Mouse (Mus musculus): ENCODE measurements at regions not wholly inside any gene's neighbourhood (a gene's known extent, or its start where the extent isn't known, plus 50 kb on each side); places are given as distances from the start of the nearest gene placed in this dataset.

GRCm38 (mm10) chr2:148523401-148523800 lies 80.0 kb upstream of the Cd93 start:
- H3K4me1 ChIP-seq (ENCODE audit: control insufficient read depth, low read depth, low read length) = no peaks in the 10 kb centered on the region; the same call in 1 of the 2 replicates
- no peaks in the 10 kb centered on the region for H3K9me3 ChIP-seq (replicated peaks; ENCODE audit: control insufficient read depth, low read length)
- H3K27me3 ChIP-seq (ENCODE audit: control insufficient read depth, insufficient read depth, low read depth, low read length) = no peaks in the 10 kb centered on the region
- H3K9ac ChIP-seq (ENCODE audit: low read depth, low read length) = no peak overlapping the region
- H3K4me2 ChIP-seq (ENCODE audit: low read depth, low read length) = no peak overlapping the region
- no peak overlapping the region for H3K27ac ChIP-seq (ENCODE audit: low read length)
- no peaks in the 10 kb centered on the region for H3K36me3 ChIP-seq (ENCODE audit: control insufficient read depth, insufficient read depth)
- WGBS (ENCODE audit: insufficient replicate concordance) = 43% methylated on average over 3 of the region's 3 CpGs
- no peak overlapping the region for H3K4me3 ChIP-seq (ENCODE audit: low read depth, low read length)
- ATAC-seq (ENCODE audit: low read depth) = no peak

DNA sequence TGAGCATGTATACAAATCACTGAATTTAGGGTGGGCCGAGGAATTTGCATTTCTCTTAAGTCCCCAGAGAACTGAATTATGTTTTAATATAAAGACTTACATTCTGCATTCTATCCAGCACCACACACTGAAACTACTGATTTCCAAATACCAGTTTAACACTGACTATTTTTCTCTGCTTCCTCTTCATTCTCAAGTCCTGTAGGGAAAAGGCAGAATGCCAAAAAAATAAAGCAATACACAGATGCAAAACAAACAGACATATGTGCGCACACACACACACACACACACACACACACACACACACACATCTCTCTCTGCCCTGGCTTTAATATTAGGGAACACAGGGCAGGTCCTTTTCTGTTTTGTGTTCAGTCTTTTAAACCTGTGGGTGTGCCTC lies 79.6 kb upstream of the Cd93 start:
- no peak for ATAC-seq (ENCODE audit: low read depth)
- 47% methylated on average over 2 of the region's 2 CpGs for WGBS (ENCODE audit: insufficient replicate concordance)
- H3K4me3 ChIP-seq (ENCODE audit: low read depth, low read length) = no peak overlapping the region
- H3K36me3 ChIP-seq (ENCODE audit: control insufficient read depth, insufficient read depth) = no peaks in the 10 kb centered on the region
- no peak overlapping the region for H3K4me2 ChIP-seq (ENCODE audit: low read depth, low read length)
- H3K4me1 ChIP-seq (ENCODE audit: control insufficient read depth, low read depth, low read length) = no peaks in the 10 kb centered on the region; the same call in 1 of the 2 replicates
- H3K9ac ChIP-seq (ENCODE audit: low read depth, low read length) = no peak overlapping the region
- no peaks in the 10 kb centered on the region for H3K27me3 ChIP-seq (ENCODE audit: control insufficient read depth, insufficient read depth, low read depth, low read length)
- H3K9me3 ChIP-seq (replicated peaks; ENCODE audit: control insufficient read depth, low read length) = no peaks in the 10 kb centered on the region
- no peak overlapping the region for H3K27ac ChIP-seq (ENCODE audit: low read length)

- peak; percentile 48 for ATAC-seq (ENCODE audit: low read depth)
- no peak overlapping the region for H3K4me3 ChIP-seq (ENCODE audit: low read depth, low read length)
- H3K27ac ChIP-seq (ENCODE audit: low read length) = no peak overlapping the region
- H3K9me3 ChIP-seq (replicated peaks; ENCODE audit: control insufficient read depth, low read length) = no peaks in the 10 kb centered on the region
- H3K9ac ChIP-seq (ENCODE audit: low read depth, low read length) = no peak overlapping the region
- no peaks in the 10 kb centered on the region for H3K4me1 ChIP-seq (ENCODE audit: control insufficient read depth, low read depth, low read length)
- no peaks in the 10 kb centered on the region for H3K36me3 ChIP-seq (ENCODE audit: control insufficient read depth, insufficient read depth)
- no peaks in the 10 kb centered on the region for H3K27me3 ChIP-seq (ENCODE audit: control insufficient read depth, insufficient read depth, low read depth, low read length)
- 23% methylated on average over 5 of the region's 5 CpGs for WGBS (ENCODE audit: insufficient replicate concordance)
- H3K4me2 ChIP-seq (ENCODE audit: low read depth, low read length) = no peak overlapping the region
These were observed 78.7 kb upstream of the Cd93 start for GRCm38 (mm10) chr2:148521966-148522575.

GRCm38 (mm10) chr2:148520291-148520690 lies 76.9 kb upstream of the Cd93 start:
- no peaks in the 10 kb centered on the region for H3K36me3 ChIP-seq (ENCODE audit: control insufficient read depth, insufficient read depth)
- WGBS (ENCODE audit: insufficient replicate concordance) = 23% methylated on average over 7 of the region's 7 CpGs

GRCm38 (mm10) chr2:148519689-148520290 lies 76.4 kb upstream of the Cd93 start:
- no peaks in the 10 kb centered on the region for H3K27me3 ChIP-seq (ENCODE audit: control insufficient read depth, insufficient read depth, low read depth, low read length)
- no peak for ATAC-seq (ENCODE audit: low read depth)
- no peak overlapping the region for H3K4me3 ChIP-seq (ENCODE audit: low read depth, low read length)
- H3K36me3 ChIP-seq (ENCODE audit: control insufficient read depth, insufficient read depth) = no peaks in the 10 kb centered on the region
- H3K9me3 ChIP-seq (replicated peaks; ENCODE audit: control insufficient read depth, low read length) = no peaks in the 10 kb centered on the region
- no peak overlapping the region for H3K27ac ChIP-seq (ENCODE audit: low read length)
- no peak overlapping the region for H3K9ac ChIP-seq (ENCODE audit: low read depth, low read length)
- H3K4me1 ChIP-seq (ENCODE audit: control insufficient read depth, low read depth, low read length) = no peaks in the 10 kb centered on the region
- H3K4me2 ChIP-seq (ENCODE audit: low read depth, low read length) = no peak overlapping the region
- WGBS (ENCODE audit: insufficient replicate concordance) = 47% methylated on average over 10 of the region's 10 CpGs

More at GRCm38 (mm10) chr2:148520291-148520690, 76.9 kb upstream of the Cd93 start:
- Histone ChIP-seq H3K4me1 (ENCODE audit: control insufficient read depth, low read depth, low read length) (no peaks in the 10 kb centered on the region), H3K4me2 (ENCODE audit: low read depth, low read length) (no peak overlapping the region), H3K9ac (ENCODE audit: low read depth, low read length) (no peak overlapping the region), H3K4me3 (ENCODE audit: low read depth, low read length) (no peak overlapping the region), H3K27ac (ENCODE audit: low read length) (no peak overlapping the region), H3K9me3 (replicated peaks; ENCODE audit: control insufficient read depth, low read length) (no peaks in the 10 kb centered on the region), H3K27me3 (ENCODE audit: control insufficient read depth, insufficient read depth, low read depth, low read length) (no peaks in the 10 kb centered on the region)
- ATAC-seq (ENCODE audit: low read depth) = no peak

GRCm38 (mm10) chr2:148517906-148518305 lies 74.5 kb upstream of the Cd93 start:
- H3K4me2 ChIP-seq (ENCODE audit: low read depth, low read length) = no peak overlapping the region
- H3K9me3 ChIP-seq (replicated peaks; ENCODE audit: control insufficient read depth, low read length) = no peaks in the 10 kb centered on the region
- no peaks in the 10 kb centered on the region for H3K4me1 ChIP-seq (ENCODE audit: control insufficient read depth, low read depth, low read length)
- WGBS (ENCODE audit: insufficient replicate concordance) = 48% methylated on average over 1 of the region's 1 CpGs
- no peaks in the 10 kb centered on the region for H3K27me3 ChIP-seq (ENCODE audit: control insufficient read depth, insufficient read depth, low read depth, low read length)
- no peak for ATAC-seq (ENCODE audit: low read depth)
- H3K4me3 ChIP-seq (ENCODE audit: low read depth, low read length) = no peak overlapping the region
- no peak overlapping the region for H3K9ac ChIP-seq (ENCODE audit: low read depth, low read length)
- no peak overlapping the region for H3K27ac ChIP-seq (ENCODE audit: low read length)
- no peaks in the 10 kb centered on the region for H3K36me3 ChIP-seq (ENCODE audit: control insufficient read depth, insufficient read depth)

DNA sequence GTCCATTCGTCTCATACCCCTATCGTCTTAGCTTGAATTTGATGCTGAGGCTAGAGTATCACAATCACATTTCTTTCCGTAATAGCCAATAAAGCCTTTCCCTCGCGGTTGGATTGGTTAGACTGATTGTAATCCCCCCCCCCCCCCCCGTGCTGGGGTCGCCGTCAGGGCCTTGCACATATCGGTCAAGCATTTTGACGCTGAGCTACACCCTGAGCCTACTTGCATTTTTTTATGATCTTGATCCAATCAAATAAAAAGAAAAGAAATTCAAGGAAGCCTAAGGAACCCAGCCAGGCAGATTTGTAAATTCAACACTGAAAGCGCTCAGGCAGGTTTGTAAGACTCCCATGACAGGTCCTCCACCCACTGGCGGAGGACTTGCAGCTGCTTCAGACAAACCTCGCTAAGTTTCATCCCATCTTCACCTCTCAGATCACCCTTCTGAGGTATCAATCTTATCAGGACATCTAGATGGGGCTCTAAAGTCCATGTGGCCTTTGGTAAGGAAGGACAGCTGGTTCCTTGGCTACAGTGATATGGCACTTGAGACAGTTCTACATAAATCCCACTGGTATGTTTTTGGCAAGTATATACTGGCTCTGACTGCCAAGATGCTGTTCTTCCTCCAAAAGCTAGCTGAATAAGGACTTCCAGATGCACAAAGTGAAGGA lies 66.8 kb upstream of the Cd93 start:
- no peaks in the 10 kb centered on the region for H3K27me3 ChIP-seq (ENCODE audit: control insufficient read depth, insufficient read depth, low read depth, low read length)
- H3K36me3 ChIP-seq (ENCODE audit: control insufficient read depth, insufficient read depth) = no peaks in the 10 kb centered on the region
- H3K9me3 ChIP-seq (replicated peaks; ENCODE audit: control insufficient read depth, low read length) = no peaks in the 10 kb centered on the region
- no peaks in the 10 kb centered on the region for H3K4me1 ChIP-seq (ENCODE audit: control insufficient read depth, low read depth, low read length)
- no peak overlapping the region for H3K27ac ChIP-seq (ENCODE audit: low read length)
- no peak overlapping the region for H3K4me2 ChIP-seq (ENCODE audit: low read depth, low read length)
- WGBS (ENCODE audit: insufficient replicate concordance) = 65% methylated on average over 13 of the region's 13 CpGs
- no peak for ATAC-seq (ENCODE audit: low read depth)
- no peak overlapping the region for H3K9ac ChIP-seq (ENCODE audit: low read depth, low read length)
- no peak overlapping the region for H3K4me3 ChIP-seq (ENCODE audit: low read depth, low read length)

- Histone ChIP-seq H3K27me3 (ENCODE audit: control insufficient read depth, insufficient read depth, low read depth, low read length) (no peaks in the 10 kb centered on the region), H3K9ac (ENCODE audit: low read depth, low read length) (no peak overlapping the region), H3K4me2 (ENCODE audit: low read depth, low read length) (no peak overlapping the region), H3K36me3 (ENCODE audit: control insufficient read depth, insufficient read depth) (no peaks in the 10 kb centered on the region), H3K4me1 (ENCODE audit: control insufficient read depth, low read depth, low read length) (no peaks in the 10 kb centered on the region), H3K9me3 (replicated peaks; ENCODE audit: control insufficient read depth, low read length) (no peaks in the 10 kb centered on the region), H3K4me3 (ENCODE audit: low read depth, low read length) (no peak overlapping the region), H3K27ac (ENCODE audit: low read length) (no peak overlapping the region)
- no peak for ATAC-seq (ENCODE audit: low read depth)
- 61% methylated on average over 4 of the region's 4 CpGs for WGBS (ENCODE audit: insufficient replicate concordance)
These were observed 66.0 kb upstream of the Cd93 start for GRCm38 (mm10) chr2:148509357-148509756.

GRCm38 (mm10) chr2:148507523-148507922 lies 64.2 kb upstream of the Cd93 start:
- H3K4me2 ChIP-seq (ENCODE audit: low read depth, low read length) = no peak overlapping the region
- no peak overlapping the region for H3K27ac ChIP-seq (ENCODE audit: low read length)
- no peak overlapping the region for H3K9ac ChIP-seq (ENCODE audit: low read depth, low read length)
- no peaks in the 10 kb centered on the region for H3K27me3 ChIP-seq (ENCODE audit: control insufficient read depth, insufficient read depth, low read depth, low read length)
- no peaks in the 10 kb centered on the region for H3K36me3 ChIP-seq (ENCODE audit: control insufficient read depth, insufficient read depth)
- ATAC-seq (ENCODE audit: low read depth) = no peak
- H3K4me3 ChIP-seq (ENCODE audit: low read depth, low read length) = no peak overlapping the region
- H3K4me1 ChIP-seq (ENCODE audit: control insufficient read depth, low read depth, low read length) = no peaks in the 10 kb centered on the region
- no peaks in the 10 kb centered on the region for H3K9me3 ChIP-seq (replicated peaks; ENCODE audit: control insufficient read depth, low read length)
